8 mouse cellular contexts compared by ENCODE assay signal in the genomic region with DNA sequence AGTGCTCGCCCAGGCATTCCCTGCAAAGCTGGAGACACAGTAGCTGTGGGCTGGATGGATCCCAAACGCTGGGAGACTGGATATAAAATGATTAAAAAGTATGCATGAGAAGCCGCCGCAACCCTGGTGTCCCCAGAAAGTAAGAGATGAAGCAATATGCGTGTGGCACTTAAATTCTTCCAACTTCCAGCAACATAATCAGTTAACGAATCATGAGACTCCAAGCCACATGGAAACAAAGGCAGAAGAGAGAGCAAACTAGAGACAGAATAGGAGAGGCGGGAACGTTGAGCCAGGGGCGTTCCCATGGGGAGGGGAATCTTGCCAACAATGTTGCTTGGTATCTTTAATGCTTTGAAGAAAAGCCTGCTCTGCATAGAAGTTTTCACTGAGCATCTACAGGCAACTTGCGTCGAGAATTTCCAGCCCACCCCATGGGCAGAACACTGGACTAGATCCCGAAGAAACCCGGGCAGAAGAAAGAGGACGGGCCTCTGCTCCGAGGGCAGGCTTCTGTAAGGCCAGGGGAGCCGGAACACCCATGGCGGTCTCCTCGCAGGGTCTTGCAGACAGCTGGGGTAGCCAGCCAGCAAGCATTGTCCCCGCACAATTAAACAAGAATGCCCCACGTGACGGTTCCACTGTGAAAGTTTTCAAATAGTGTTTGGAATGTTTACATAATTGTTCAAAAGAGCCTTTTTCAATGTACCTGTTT.
DNase-seq lines count a peak whose midpoint lies in the region; ATAC-seq lines count a peak whose summit lies in the region.

No protein-coding gene starts in this region.

- H3K4me3 ChIP-seq in heart, embryonic 12.5 days: peak overlapping the region; percentile 53
- H3K4me3 ChIP-seq in heart, embryonic 14.5 days (ENCODE audit: control insufficient read depth in 1 of 2, insufficient read depth in 1 of 2, low read depth in 1 of 2, low read length in 2 of 2): peak overlapping the region; percentile 32 to 43
- peak overlapping the region; percentile 62 for H3K4me3 ChIP-seq in limb, embryonic 10.5 days
- peak overlapping the region; percentile 34 for H3K4me3 ChIP-seq in neural tube, embryonic 13.5 days

- no peaks in the 10 kb centered on the region for H3K36me3 ChIP-seq in heart, embryonic 12.5 days
- H3K36me3 ChIP-seq in heart, embryonic 14.5 days (ENCODE audit: control insufficient read depth, insufficient read depth, low read length): no peaks in the 10 kb centered on the region
- H3K36me3 ChIP-seq in limb, embryonic 10.5 days: no peaks in the 10 kb centered on the region
- no peaks in the 10 kb centered on the region for H3K36me3 ChIP-seq in neural tube, embryonic 13.5 days

- peak overlapping the region; percentile 64; the same call in 1 of the 2 replicates for H3K9ac ChIP-seq in heart, embryonic 12.5 days
- H3K9ac ChIP-seq in heart, embryonic 14.5 days (ENCODE audit: low read length): peak overlapping the region; percentile 68
- H3K9ac ChIP-seq in neural tube, embryonic 13.5 days: peak overlapping the region; percentile 62

- peaks cover 12% of the 10 kb centered on the region; the same call in 1 of the 2 replicates for H3K27me3 ChIP-seq in heart, embryonic 12.5 days (replicated peaks)
- peaks cover 14% of the 10 kb centered on the region for H3K27me3 ChIP-seq in heart, embryonic 14.5 days (ENCODE audit: control insufficient read depth, insufficient read depth, low read length)
- H3K27me3 ChIP-seq in limb, embryonic 10.5 days (ENCODE audit: low read depth, poor library complexity, severe bottlenecking): peaks cover 56% of the 10 kb centered on the region
- peaks cover 58% of the 10 kb centered on the region for H3K27me3 ChIP-seq in neural tube, embryonic 13.5 days

- intact Hi-C loops in heart, postnatal 25 days (cut with DNase I): no loop called here

- ATAC-seq in heart, embryonic 12.5 days (ENCODE audit: insufficient number of reproducible peaks, low FRiP score): no peak
- ATAC-seq in heart, embryonic 14.5 days (ENCODE audit: insufficient number of reproducible peaks, insufficient read depth, low FRiP score, low read depth): no peak
- peak; percentile 65; the same call in 1 of the 2 replicates for ATAC-seq in neural tube, embryonic 13.5 days (ENCODE audit: low read depth)

- H3K4me1 ChIP-seq in heart, embryonic 12.5 days (replicated peaks): peaks cover 15% of the 10 kb centered on the region
- peaks cover 5 to 11% of the 10 kb centered on the region in 2 experiments; a peak in 3 of 4 replicates for H3K4me1 ChIP-seq in heart, embryonic 14.5 days (ENCODE audit: control insufficient read depth in 2 of 2, insufficient read depth in 2 of 2, low read length in 2 of 2)
- H3K4me1 ChIP-seq in limb, embryonic 10.5 days: peaks cover 18% of the 10 kb centered on the region
- H3K4me1 ChIP-seq in neural tube, embryonic 13.5 days (replicated peaks): peaks cover 28% of the 10 kb centered on the region

- H3K27ac ChIP-seq in heart, embryonic 12.5 days (ENCODE audit: poor library complexity, severe bottlenecking): no peak overlapping the region
- no peak overlapping the region for H3K27ac ChIP-seq in heart, embryonic 14.5 days (replicated peaks in 1 of 2; ENCODE audit: control insufficient read depth in 1 of 2, insufficient read depth in 1 of 2, low read depth in 2 of 2, low read length in 2 of 2)
- peak overlapping the region; percentile 89 for H3K27ac ChIP-seq in limb, embryonic 10.5 days
- peak overlapping the region; percentile 53 for H3K27ac ChIP-seq in neural tube, embryonic 13.5 days (replicated peaks)

- H3K9me3 ChIP-seq in heart, embryonic 12.5 days (replicated peaks): no peaks in the 10 kb centered on the region
- H3K9me3 ChIP-seq in heart, embryonic 14.5 days (ENCODE audit: control insufficient read depth, low read length): no peaks in the 10 kb centered on the region
- H3K9me3 ChIP-seq in limb, embryonic 10.5 days (replicated peaks): no peaks in the 10 kb centered on the region
- no peaks in the 10 kb centered on the region for H3K9me3 ChIP-seq in neural tube, embryonic 13.5 days

- no peak for DNase-seq in heart, postnatal 25 days (ENCODE audit: low spot score)
- DNase-seq in ZHBTc4 (ENCODE audit: low read depth, low spot score): peak; percentile 43
- DNase-seq in limb, embryonic 10.5 days (ENCODE audit: low spot score): no peak
- DNase-seq in adipocyte (ENCODE audit: low spot score): no peak
- no peak for DNase-seq in thymus, postnatal 0 days (ENCODE audit: low spot score)

- WGBS in heart, embryonic 12.5 days: 8% methylated on average over 21 of the region's 21 CpGs
- 6% methylated on average over 21 of the region's 21 CpGs for WGBS in heart, embryonic 14.5 days
- WGBS in limb, embryonic 10.5 days: 7% methylated on average over 21 of the region's 21 CpGs
- 2% methylated on average over 21 of the region's 21 CpGs for WGBS in neural tube, embryonic 13.5 days

- peak overlapping the region; percentile 90 for H3K4me2 ChIP-seq in heart, embryonic 12.5 days
- peak overlapping the region; percentile 85 for H3K4me2 ChIP-seq in heart, embryonic 14.5 days (ENCODE audit: low read length)
- H3K4me2 ChIP-seq in neural tube, embryonic 13.5 days: peak overlapping the region; percentile 78

Comparison
In these comparisons a context has a peak if more than half of its experiments do, and no peak if none do; other contexts are left out.
1. H3K27ac ChIP-seq: peak in limb, embryonic 10.5 days (single experiment) and neural tube, embryonic 13.5 days (single experiment); none in heart, embryonic 12.5 days (single experiment) and heart, embryonic 14.5 days (0 of 2).
2. Peak in every context shown above with its lines, with median percentiles within 50 percentile points of each other: H3K4me2 ChIP-seq, H3K4me3 ChIP-seq and H3K9ac ChIP-seq.